In the genomic region with DNA sequence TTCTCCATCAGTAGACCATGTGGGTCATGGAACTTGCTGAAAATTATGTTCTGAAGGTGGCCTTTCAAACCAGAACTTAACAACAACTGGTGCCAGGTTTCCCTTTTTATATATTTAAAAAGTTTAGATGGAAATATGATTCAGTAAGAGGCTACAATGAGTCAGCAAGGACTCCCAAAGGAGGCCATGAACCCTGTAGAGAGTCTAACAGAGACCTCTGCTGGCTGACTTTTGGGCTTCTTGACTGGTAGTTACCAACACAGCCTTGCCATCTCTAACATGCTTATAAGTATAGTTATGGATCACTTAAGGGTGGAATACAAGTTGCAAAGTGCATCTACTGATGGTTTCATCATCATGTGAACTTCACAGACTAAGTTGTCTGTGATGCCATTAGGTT, we compare ENCODE assay signal across 10 mouse cellular contexts.
DNase-seq lines count a peak whose midpoint lies in the region; ATAC-seq and TF ChIP-seq lines count a peak whose summit lies in the region.
"Had no signal": no experiment of that assay in that cellular context is flagged by ENCODE, and none has a peak within 500 bp of the region (broad histone marks: within the 10 kb centered on the region; RNA-seq: fewer than 3 reads in every experiment).

No protein-coding gene starts in this region.

- DNase-seq in liver, result peak; percentile 19
- peak; percentile 36 for DNase-seq in adrenal gland, postnatal 14 days
- DNase-seq in liver, postnatal 0 days, result no peak
- peak; percentile 40 for DNase-seq in thymus, postnatal 4 days
- DNase-seq in ovary, postnatal 14 days (ENCODE audit: low spot score), result no peak
- DNase-seq in layer of hippocampus, postnatal 14 days (ENCODE audit: low spot score in 2 of 2), result no peak

- H3K36me3 ChIP-seq in liver, embryonic 12.5 days, result no peaks in the 10 kb centered on the region
- no peaks in the 10 kb centered on the region for H3K36me3 ChIP-seq in liver, postnatal 0 days (replicated peaks; ENCODE audit: insufficient read depth, low read length)
- H3K36me3 ChIP-seq: intestine, embryonic 15.5 days had no signal

- TF ChIP-seq EP300 in liver, postnatal 0 days (IDR thresholded peaks at IDR 0.05; ENCODE audit: low read depth), result no peak

- no peaks in the 10 kb centered on the region for H3K27me3 ChIP-seq in liver, embryonic 12.5 days (replicated peaks)
- H3K27me3 ChIP-seq in liver, postnatal 0 days (ENCODE audit: insufficient read depth, low read length), result no peaks in the 10 kb centered on the region
- H3K27me3 ChIP-seq: forebrain, embryonic 13.5 days; intestine, embryonic 15.5 days; megakaryocyte, embryonic 14.5 days had no signal

- H3K27ac ChIP-seq in liver, embryonic 12.5 days, result no peak overlapping the region
- no peak overlapping the region for H3K27ac ChIP-seq in liver, postnatal 0 days (ENCODE audit: low read depth)
- H3K27ac ChIP-seq: forebrain, embryonic 13.5 days; intestine, embryonic 15.5 days had no signal

- no peak for ATAC-seq in liver, embryonic 12.5 days
- no peak for ATAC-seq in liver, postnatal 0 days
- ATAC-seq: forebrain, embryonic 13.5 days; intestine, embryonic 15.5 days had no signal

- no peak overlapping the region for H3K4me2 ChIP-seq in liver, embryonic 12.5 days
- no peak overlapping the region for H3K4me2 ChIP-seq in liver, postnatal 0 days (ENCODE audit: low read depth, low read length)
- H3K4me2 ChIP-seq: forebrain, embryonic 13.5 days; intestine, embryonic 15.5 days had no signal

- H3K9me3 ChIP-seq in liver, embryonic 12.5 days (replicated peaks), result no peaks in the 10 kb centered on the region
- no peaks in the 10 kb centered on the region for H3K9me3 ChIP-seq in liver, postnatal 0 days (ENCODE audit: low read length)
- H3K9me3 ChIP-seq: intestine, embryonic 15.5 days; megakaryocyte, embryonic 14.5 days had no signal

- no peak overlapping the region for H3K9ac ChIP-seq in liver, embryonic 12.5 days
- H3K9ac ChIP-seq in liver, postnatal 0 days (replicated peaks), result no peak overlapping the region
- H3K9ac ChIP-seq: forebrain, embryonic 13.5 days; intestine, embryonic 15.5 days had no signal

- no peaks in the 10 kb centered on the region for H3K4me1 ChIP-seq in liver, embryonic 12.5 days
- no peaks in the 10 kb centered on the region for H3K4me1 ChIP-seq in liver, postnatal 0 days (ENCODE audit: insufficient read depth)
- H3K4me1 ChIP-seq: forebrain, embryonic 13.5 days; intestine, embryonic 15.5 days had no signal

- H3K4me3 ChIP-seq in liver, embryonic 12.5 days, result no peak overlapping the region
- H3K4me3 ChIP-seq in liver, postnatal 0 days (ENCODE audit: low read depth, low read length), result no peak overlapping the region
- H3K4me3 ChIP-seq: forebrain, embryonic 13.5 days; intestine, embryonic 15.5 days; megakaryocyte, embryonic 14.5 days had no signal

- peak; percentile 45 for TF ChIP-seq CTCF in liver, postnatal 0 days (IDR thresholded peaks at IDR 0.05; ENCODE audit: low read depth)

Comparison
In these comparisons a context has a peak if more than half of its experiments do, and no peak if none do; other contexts are left out.
1. DNase-seq: peak in liver (single experiment), adrenal gland, postnatal 14 days (single experiment) and thymus, postnatal 4 days (single experiment); none in liver, postnatal 0 days (single experiment), ovary, postnatal 14 days (single experiment) and layer of hippocampus, postnatal 14 days (0 of 2).